Mouse (Mus musculus) intestine, embryonic 14.5 days (tissue): ENCODE results near the gene Dhx16. TPM values are rescaled to one million over a fixed set of nuclear protein-coding genes. Genes with fewer than 3 reads are reported as not detected.
"Not testable (repeated sequence)": the region's sequence is repeated elsewhere in the genome, so short reads cannot be mapped to it uniquely, and the experiment has no call there.

Experiments
- ATAC-seq: fragments of 200-750 bp; cut with Nextera tagmentation; replicated peaks from 2 replicates; pipeline ENCODE4 v1.8.0; 2017; ENCODE audit warnings: low read depth, moderate number of reproducible peaks, moderate TSS enrichment, moderate library complexity; ENCODE audit not compliant: low FRiP score, low TSS enrichment
- DNase-seq: peaks from one replicate; pipeline ENCODE4 v3.0.0-alpha.2; 2018; ENCODE audit warnings: low spot score
- H3K27ac ChIP-seq: fragments of 300-500 bp; sonication (generic); 2 replicates; pipeline ENCODE4 v1.5.1; 2014; ENCODE audit warnings: low read depth, mild to moderate bottlenecking, control low read depth
- H3K27me3 ChIP-seq: fragments of 300-500 bp; sonication (generic); replicated peaks from 2 replicates; pipeline ENCODE4 v1.6.1; 2014; ENCODE audit warnings: low read length, control low read depth; ENCODE audit not compliant: control insufficient read depth, insufficient read depth
- H3K36me3 ChIP-seq: fragments of 300-500 bp; sonication (generic); 2 replicates; pipeline ENCODE4 v1.6.1; 2014; ENCODE audit warnings: low read length, control low read depth; ENCODE audit not compliant: control insufficient read depth, insufficient read depth
- H3K4me1 ChIP-seq: fragments of 300-500 bp; sonication (generic); replicated peaks from 2 replicates; pipeline ENCODE4 v1.6.1; 2014; ENCODE audit warnings: low read length, control low read depth, mixed read lengths; ENCODE audit not compliant: control insufficient read depth, insufficient read depth
- H3K4me2 ChIP-seq: fragments of 300-500 bp; sonication (generic); 2 replicates; pipeline ENCODE4 v1.6.1; 2014; ENCODE audit warnings: low read length
- H3K4me3 ChIP-seq: fragments of 300-500 bp; sonication (generic); 2 replicates; pipeline ENCODE4 v1.5.1; 2014; ENCODE audit warnings: low read depth, low read length, control low read depth, mixed read lengths
- H3K9ac ChIP-seq: fragments of 300-500 bp; sonication (generic); 2 replicates; pipeline ENCODE4 v1.6.1; 2014; ENCODE audit warnings: mild to moderate bottlenecking, low read length
- H3K9me3 ChIP-seq: fragments of 300-500 bp; sonication (generic); 2 replicates; pipeline ENCODE4 v1.6.1; 2016; ENCODE audit warnings: low read length, control low read depth; ENCODE audit not compliant: control insufficient read depth
- WGBS: fragments of 180-500 bp; shearing (Covaris S2); extraction: QIAGEN DNeasy Blood & Tissue Kit; methylation state at CpG from one replicate; pipeline ENCODE4 v1.1.7; 2014; 5-methylcytosine and 5-hydroxymethylcytosine counted together
- polyA plus RNA-seq: library from polyadenylated mRNA; unstranded; fragments of >200 nt; fragmentation: Nextera tagmentation; extraction: Ambion mirVana; gene quantifications from 2 replicates; pipeline ENCODE4 v1.2.1, GENCODE M21; 2014

Gene Dhx16
- polyA plus RNA-seq, 1 experiment from 2014 or later: 46.1 TPM

DNA sequence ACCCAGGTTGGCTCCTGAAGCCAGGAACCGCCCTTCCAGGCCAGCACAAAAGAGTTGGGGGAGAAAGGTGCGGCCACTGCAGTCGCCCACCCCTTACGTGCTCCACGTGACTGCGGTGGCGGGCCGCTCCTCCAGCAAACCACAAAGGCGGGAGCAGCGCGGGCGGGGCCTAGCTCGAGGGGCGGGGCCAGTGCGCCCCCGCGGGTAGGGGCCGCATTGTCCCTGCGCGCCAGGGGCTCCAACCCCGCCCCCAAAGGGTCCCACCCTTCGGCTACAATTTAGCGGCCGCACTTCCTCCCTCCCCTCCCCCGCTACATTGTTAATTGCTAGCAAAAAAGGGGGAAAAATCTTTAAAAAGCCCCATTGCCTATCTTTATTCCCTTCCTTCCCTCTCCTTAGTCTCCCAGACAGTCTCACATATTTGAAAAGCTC, 42.6 kb upstream of the Dhx16 start:
- Histone ChIP-seq H3K9me3 (no peaks in the 10 kb centered on the region), H3K4me2 (peak overlapping the region; percentile 90), H3K4me3 (peak overlapping the region; percentile 69), H3K9ac (peak overlapping the region; percentile 92), H3K27me3 (no peaks in the 10 kb centered on the region), H3K36me3 (peaks cover 45% of the 10 kb centered on the region), H3K27ac (peak overlapping the region; percentile 97), H3K4me1 (peaks cover 31% of the 10 kb centered on the region)
- under 1% methylated on average over 25 of the region's 25 CpGs for WGBS
- ATAC-seq (peak; percentile 34), DNase-seq (peak; percentile 95)

GRCm38 (mm10) chr17:35837487-35837886, 42.1 kb upstream of the Dhx16 start:
- under 1% methylated on average over 18 of the region's 18 CpGs for WGBS
- ATAC-seq (no peak), DNase-seq (peak; percentile 86)
- Histone ChIP-seq H3K4me1 (peaks cover 31% of the 10 kb centered on the region), H3K4me3 (peak overlapping the region; percentile 69), H3K36me3 (peaks cover 43% of the 10 kb centered on the region), H3K27ac (peak overlapping the region; percentile 97), H3K9ac (peak overlapping the region; percentile 92), H3K9me3 (no peaks in the 10 kb centered on the region), H3K4me2 (peak overlapping the region; percentile 90), H3K27me3 (no peaks in the 10 kb centered on the region)

GRCm38 (mm10) chr17:35838122-35838544, 41.5 kb upstream of the Dhx16 start, which contains the start of gene Tubb5:
Gene Tubb5, minus strand, starts transcription at chr17:35838306.
- Histone ChIP-seq H3K4me3 (peak within 1 kb of the TSS; percentile 69), H3K9me3 (no peaks in the 10 kb centered on the region), H3K4me2 (peak within 1 kb of the TSS; percentile 90), H3K36me3 (peaks cover 37% of the 10 kb centered on the region), H3K4me1 (peaks cover 31% of the 10 kb centered on the region), H3K9ac (peak within 1 kb of the TSS; percentile 92), H3K27me3 (no peaks in the 10 kb centered on the region), H3K27ac (peak within 1 kb of the TSS; percentile 97)
- DNase-seq: peak; percentile 93
- peak; percentile 67 for ATAC-seq
- under 1% methylated on average over 29 of the region's 29 CpGs for WGBS

GRCm38 (mm10) chr17:35838570-35838969, 41.0 kb upstream of the Dhx16 start:
- Histone ChIP-seq H3K4me1 (peaks cover 31% of the 10 kb centered on the region), H3K27me3 (no peaks in the 10 kb centered on the region), H3K9ac (peak overlapping the region; percentile 92), H3K9me3 (no peaks in the 10 kb centered on the region), H3K4me3 (peak overlapping the region; percentile 69), H3K36me3 (peaks cover 32% of the 10 kb centered on the region), H3K27ac (peak overlapping the region; percentile 97), H3K4me2 (peak overlapping the region; percentile 78)
- WGBS: 0% methylated on average over 5 of the region's 5 CpGs
- DNase-seq: no peak
- no peak for ATAC-seq

DNA sequence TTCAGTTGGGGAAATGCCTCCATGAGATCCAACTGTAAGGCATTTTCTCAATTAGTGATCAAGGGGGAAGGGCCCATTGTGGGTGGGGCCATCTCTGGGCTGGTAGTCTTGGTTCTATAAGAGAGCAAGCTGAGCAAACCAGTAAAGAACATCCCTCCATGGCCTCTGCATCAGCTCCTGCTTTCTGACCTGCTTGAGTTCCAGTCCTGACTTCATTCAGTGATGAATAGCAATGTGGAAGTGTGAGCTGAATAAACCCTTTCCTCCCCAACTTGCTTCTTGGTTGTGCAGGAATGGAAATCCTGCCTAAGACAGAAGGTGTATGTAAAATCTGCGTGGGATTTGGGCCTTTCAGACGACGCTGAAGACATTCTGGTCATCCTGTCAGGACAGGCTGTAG, 40.6 kb upstream of the Dhx16 start:
- Histone ChIP-seq H3K4me2 (peak overlapping the region; percentile 78), H3K4me3 (peak overlapping the region; percentile 69), H3K9ac (peak overlapping the region; percentile 92), H3K36me3 (peaks cover 28% of the 10 kb centered on the region), H3K27ac (peak overlapping the region; percentile 97), H3K4me1 (peaks cover 28% of the 10 kb centered on the region)
- 58% methylated on average over 3 of the region's 3 CpGs for WGBS
- H3K27me3 ChIP-seq, H3K9me3 ChIP-seq, ATAC-seq, DNase-seq: not testable (repeated sequence)

DNA sequence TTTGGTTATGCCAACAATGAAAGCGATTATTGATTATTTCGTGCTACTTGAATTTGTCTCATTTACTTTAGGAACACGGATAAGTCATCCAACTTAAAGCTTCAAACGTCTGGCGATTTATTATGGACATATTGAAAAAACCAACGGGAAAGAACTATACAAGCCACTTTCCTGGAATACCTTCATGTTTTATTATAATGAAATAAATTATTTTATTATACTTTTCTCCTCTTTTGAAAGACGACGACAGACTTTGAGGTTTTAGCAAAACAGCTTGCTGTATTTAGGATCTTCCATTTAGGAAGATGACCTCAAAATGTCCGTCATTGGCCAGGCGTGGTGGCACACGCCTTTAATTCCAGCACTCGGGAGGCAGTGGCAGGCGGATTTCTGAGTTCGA, 39.1 kb upstream of the Dhx16 start:
- Histone ChIP-seq H3K9me3 (no peaks in the 10 kb centered on the region), H3K4me3 (peak overlapping the region; percentile 40), H3K9ac (peak overlapping the region; percentile 35; the same call in 1 of the 2 replicates), H3K4me2 (peak overlapping the region; percentile 70), H3K27ac (peak overlapping the region; percentile 34; the same call in 1 of the 2 replicates), H3K36me3 (peaks cover 27% of the 10 kb centered on the region), H3K27me3 (no peaks in the 10 kb centered on the region), H3K4me1 (peaks cover 14% of the 10 kb centered on the region)
- DNase-seq (no peak), ATAC-seq (no peak)
- 52% methylated on average over 14 of the region's 14 CpGs for WGBS

DNA sequence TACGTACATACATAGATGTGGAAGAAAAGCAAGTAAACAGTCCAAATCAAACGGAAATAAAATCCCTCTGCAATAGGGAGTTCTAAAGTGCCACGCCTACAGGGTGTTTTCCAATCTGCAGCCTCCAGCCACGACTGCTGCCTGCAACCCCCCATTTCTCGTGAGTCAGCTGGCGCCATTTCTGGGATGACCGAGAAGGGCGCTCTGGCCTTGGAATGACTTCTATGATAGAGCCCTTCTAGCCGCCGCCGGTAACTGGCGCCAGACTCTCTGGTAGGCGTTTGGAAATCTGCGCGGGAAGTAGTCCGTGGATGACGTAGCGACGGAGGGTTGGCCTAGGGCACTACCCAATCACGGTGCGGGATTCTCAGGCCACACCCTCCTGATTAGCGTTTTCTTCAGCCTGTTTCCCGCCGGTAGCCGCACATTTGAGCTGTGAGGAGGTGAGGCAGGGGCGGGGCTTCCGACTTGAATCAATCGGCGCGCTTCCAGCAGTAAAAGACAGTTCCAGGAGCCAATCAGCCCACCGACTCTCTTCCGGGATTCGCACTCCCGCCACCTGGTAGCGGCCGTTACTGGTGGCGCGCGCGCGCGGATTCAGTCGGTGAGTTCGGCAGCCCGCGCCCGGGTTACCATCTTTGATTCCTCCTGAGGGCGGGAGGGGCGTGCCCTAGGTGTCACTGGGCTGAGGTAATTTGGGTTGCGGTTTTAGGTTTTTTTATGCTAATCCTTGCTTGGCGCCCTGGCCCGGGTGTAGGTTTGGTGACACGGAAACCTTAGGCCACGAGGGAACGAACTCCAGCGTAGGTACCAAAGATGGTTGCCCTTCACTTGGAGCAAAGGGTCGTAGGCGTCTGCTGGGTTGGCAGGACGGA, 38.3 kb upstream of the Dhx16 start, which contains the start of gene Mdc1:
Gene Mdc1 (plus strand): TSS at position 440 of the 875 bp plus-strand sequence.
- Histone ChIP-seq H3K27me3 (no peaks in the 10 kb centered on the region), H3K9ac (peak within 1 kb of the TSS; percentile 75), H3K9me3 (no peaks in the 10 kb centered on the region), H3K4me2 (peak within 1 kb of the TSS; percentile 70), H3K4me1 (peaks cover 9% of the 10 kb centered on the region), H3K4me3 (peak within 1 kb of the TSS; percentile 40), H3K36me3 (peaks cover 27% of the 10 kb centered on the region), H3K27ac (peak within 1 kb of the TSS; percentile 66)
- under 1% methylated on average over 59 of the region's 59 CpGs for WGBS
- DNase-seq (peak; percentile 98), ATAC-seq (peak; percentile 86)

GRCm38 (mm10) chr17:35842006-35842405, 37.6 kb upstream of the Dhx16 start:
- Histone ChIP-seq H3K9me3 (no peaks in the 10 kb centered on the region), H3K27ac (peak overlapping the region; percentile 66), H3K9ac (peak overlapping the region; percentile 75), H3K4me3 (peak overlapping the region; percentile 40), H3K36me3 (peaks cover 30% of the 10 kb centered on the region), H3K4me1 (peaks cover 9% of the 10 kb centered on the region), H3K4me2 (peak overlapping the region; percentile 70), H3K27me3 (no peaks in the 10 kb centered on the region)
- ATAC-seq: no peak
- WGBS: 16% methylated on average over 11 of the region's 11 CpGs
- no peak for DNase-seq
